Mouse (Mus musculus): Measurements from ENCODE around the gene Grxcr1. TPM values are rescaled to one million over a fixed set of nuclear protein-coding genes. Genes with fewer than 3 reads are reported as not detected.

Grxcr1 gene
- polyA plus RNA-seq, 1 experiment = not detected

DNA sequence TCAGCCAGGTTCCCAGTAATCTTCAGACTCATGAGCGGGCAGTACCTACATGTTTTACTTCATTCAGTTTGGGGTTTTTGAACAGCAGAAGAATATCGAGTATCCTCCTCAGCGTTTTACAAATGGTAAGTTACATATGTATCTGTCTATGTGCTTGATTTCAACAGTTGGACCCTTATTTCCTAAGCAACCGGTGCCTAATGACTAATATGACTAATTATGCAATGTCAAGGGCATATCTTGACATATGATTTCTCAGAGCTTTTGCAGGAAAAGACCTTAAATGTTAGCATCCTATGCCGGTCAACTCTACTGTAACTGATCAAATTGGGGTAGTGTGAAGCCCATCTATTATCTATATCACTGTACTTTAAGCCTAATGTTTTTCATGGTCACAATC is 11.7 kb downstream of the Grxcr1 start:
- H3K27ac ChIP-seq (ENCODE audit: insufficient read depth, low read length) = no peak overlapping the region
- no peaks in the 10 kb centered on the region for H3K27me3 ChIP-seq (ENCODE audit: control insufficient read depth, insufficient read depth, low read length)
- 90% methylated on average over 5 of the region's 5 CpGs for WGBS
- H3K4me3 ChIP-seq (ENCODE audit: extremely low read depth, insufficient read depth, insufficient read length) = no peak overlapping the region
- no peak for DNase-seq (ENCODE audit: low read depth in 1 of 2, low spot score in 2 of 2)
- TF ChIP-seq POLR2A (IDR thresholded peaks at IDR 0.05; ENCODE audit: low read depth, low read length) (no peak), CTCF (IDR thresholded peaks at IDR 0.05; ENCODE audit: extremely low read depth, insufficient read depth, insufficient read length, insufficient replicate concordance) (no peak)
- no peaks in the 10 kb centered on the region for H3K4me1 ChIP-seq (ENCODE audit: control insufficient read depth, insufficient read depth, insufficient read length)
- no peaks in the 10 kb centered on the region for H3K36me3 ChIP-seq (ENCODE audit: control insufficient read depth, insufficient read depth, low read length)

DNA sequence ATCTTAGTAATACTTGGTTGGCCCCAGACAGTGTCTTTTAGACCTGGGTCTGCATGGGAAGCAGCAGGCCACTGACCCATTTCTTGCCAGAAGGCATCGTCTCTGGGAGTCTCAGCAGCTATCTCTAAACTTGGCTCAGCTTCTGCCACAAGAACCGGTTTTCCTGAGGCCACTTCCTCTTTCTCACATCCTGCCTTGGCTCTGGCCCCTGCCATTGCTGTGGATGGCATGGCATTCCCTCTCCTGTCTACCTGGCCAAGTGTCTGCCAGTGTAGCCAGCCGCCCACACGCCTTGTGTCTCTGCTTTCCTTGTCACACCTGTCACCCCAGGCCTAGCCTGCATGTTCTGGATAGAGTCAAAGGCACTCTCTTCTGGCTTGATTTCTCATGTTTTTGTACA is 17.1 kb downstream of the Grxcr1 start:
- no peak for TF ChIP-seq POLR2A (IDR thresholded peaks at IDR 0.05; ENCODE audit: low read depth, low read length)
- no peak for TF ChIP-seq CTCF (IDR thresholded peaks at IDR 0.05; ENCODE audit: extremely low read depth, insufficient read depth, insufficient read length, insufficient replicate concordance)
- Histone ChIP-seq H3K4me3 (ENCODE audit: extremely low read depth, insufficient read depth, insufficient read length) (no peak overlapping the region), H3K27ac (ENCODE audit: insufficient read depth, low read length) (no peak overlapping the region), H3K4me1 (ENCODE audit: control insufficient read depth, insufficient read depth, insufficient read length) (peaks cover 4% of the 10 kb centered on the region; the same call in 1 of the 2 replicates), H3K27me3 (ENCODE audit: control insufficient read depth, insufficient read depth, low read length) (no peaks in the 10 kb centered on the region), H3K36me3 (ENCODE audit: control insufficient read depth, insufficient read depth, low read length) (no peaks in the 10 kb centered on the region)
- WGBS = 42% methylated on average over 4 of the region's 4 CpGs
- no peak for DNase-seq (ENCODE audit: low read depth in 1 of 2, low spot score in 2 of 2)

DNA sequence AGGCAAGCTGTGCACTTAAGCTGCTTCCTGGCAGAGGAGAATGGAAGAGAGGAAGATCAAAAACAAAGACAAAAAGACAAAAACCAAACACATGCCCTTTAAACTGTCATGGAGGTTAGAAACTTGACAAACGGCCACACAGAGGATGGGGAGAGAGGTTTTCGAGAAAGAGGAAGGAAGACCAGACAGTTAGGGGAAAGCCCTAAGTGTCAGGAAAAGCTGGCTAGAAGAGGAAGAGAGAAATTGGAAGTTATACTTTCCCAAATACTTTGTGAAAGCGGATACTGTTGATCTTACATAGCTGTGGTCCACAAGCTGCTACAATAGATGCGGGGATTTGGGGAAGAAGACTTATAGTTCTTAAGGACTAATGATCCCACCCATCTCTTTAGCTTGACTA is 17.9 kb downstream of the Grxcr1 start:
- no peak for TF ChIP-seq POLR2A (IDR thresholded peaks at IDR 0.05; ENCODE audit: low read depth, low read length)
- TF ChIP-seq CTCF (IDR thresholded peaks at IDR 0.05; ENCODE audit: extremely low read depth, insufficient read depth, insufficient read length, insufficient replicate concordance) = no peak
- Histone ChIP-seq H3K36me3 (ENCODE audit: control insufficient read depth, insufficient read depth, low read length) (no peaks in the 10 kb centered on the region), H3K27ac (ENCODE audit: insufficient read depth, low read length) (no peak overlapping the region), H3K4me3 (ENCODE audit: extremely low read depth, insufficient read depth, insufficient read length) (no peak overlapping the region), H3K27me3 (ENCODE audit: control insufficient read depth, insufficient read depth, low read length) (no peaks in the 10 kb centered on the region), H3K4me1 (ENCODE audit: control insufficient read depth, insufficient read depth, insufficient read length) (peaks cover 4% of the 10 kb centered on the region; the same call in 1 of the 2 replicates)
- WGBS = 11% methylated on average over 4 of the region's 4 CpGs
- DNase-seq (ENCODE audit: low read depth in 1 of 2, low spot score in 2 of 2) = no peak

DNA sequence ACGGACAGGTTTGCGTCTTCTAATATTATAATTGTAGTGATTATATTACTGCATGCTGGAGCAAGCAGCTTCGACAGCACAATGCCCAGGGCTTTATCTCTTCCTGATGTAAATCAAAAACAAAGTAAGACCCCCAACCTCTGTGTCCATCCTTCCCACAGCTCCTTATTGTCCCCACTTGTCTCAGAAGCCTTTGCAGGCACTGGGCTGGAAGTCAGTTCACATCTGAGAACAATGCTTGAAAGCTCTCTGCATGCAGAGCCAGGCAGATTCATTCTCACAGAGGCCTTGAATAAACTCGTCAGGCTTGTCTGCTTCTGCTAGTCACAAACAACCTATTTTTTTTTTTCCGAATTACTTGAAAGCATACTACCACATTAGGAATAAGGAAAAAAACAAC is 19.5 kb downstream of the Grxcr1 start:
- Histone ChIP-seq H3K36me3 (ENCODE audit: control insufficient read depth, insufficient read depth, low read length) (no peaks in the 10 kb centered on the region), H3K27me3 (ENCODE audit: control insufficient read depth, insufficient read depth, low read length) (no peaks in the 10 kb centered on the region), H3K4me1 (ENCODE audit: control insufficient read depth, insufficient read depth, insufficient read length) (peaks cover 4% of the 10 kb centered on the region; the same call in 1 of the 2 replicates), H3K4me3 (ENCODE audit: extremely low read depth, insufficient read depth, insufficient read length) (no peak overlapping the region), H3K27ac (ENCODE audit: insufficient read depth, low read length) (no peak overlapping the region)
- TF ChIP-seq CTCF (IDR thresholded peaks at IDR 0.05; ENCODE audit: extremely low read depth, insufficient read depth, insufficient read length, insufficient replicate concordance) (no peak), POLR2A (IDR thresholded peaks at IDR 0.05; ENCODE audit: low read depth, low read length) (no peak)
- WGBS = 89% methylated on average over 5 of the region's 5 CpGs
- no peak for DNase-seq (ENCODE audit: low read depth in 1 of 2, low spot score in 2 of 2)

DNA sequence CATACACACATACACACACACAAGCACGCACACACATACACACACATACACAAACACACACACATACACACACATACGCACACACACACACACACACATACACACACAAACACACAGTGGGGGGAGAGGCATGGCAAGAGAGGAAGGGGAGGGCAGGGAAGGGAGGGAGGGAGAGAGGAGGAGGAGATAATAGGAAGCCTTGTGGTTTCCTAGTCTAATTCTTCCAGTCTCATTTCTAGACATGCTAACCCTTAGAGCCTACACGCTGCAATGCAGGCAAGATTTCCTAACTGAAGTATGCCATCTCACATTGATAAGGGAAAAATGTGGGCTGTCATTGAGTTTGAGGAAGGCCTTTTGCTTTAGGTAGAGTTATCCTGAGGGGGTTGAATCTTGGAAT is 25.9 kb downstream of the Grxcr1 start:
- Histone ChIP-seq H3K4me1 (ENCODE audit: control insufficient read depth, insufficient read depth, insufficient read length) (no peaks in the 10 kb centered on the region), H3K4me3 (ENCODE audit: extremely low read depth, insufficient read depth, insufficient read length) (no peak overlapping the region), H3K27me3 (ENCODE audit: control insufficient read depth, insufficient read depth, low read length) (no peaks in the 10 kb centered on the region), H3K36me3 (ENCODE audit: control insufficient read depth, insufficient read depth, low read length) (no peaks in the 10 kb centered on the region), H3K27ac (ENCODE audit: insufficient read depth, low read length) (no peak overlapping the region)
- TF ChIP-seq CTCF (IDR thresholded peaks at IDR 0.05; ENCODE audit: extremely low read depth, insufficient read depth, insufficient read length, insufficient replicate concordance) (no peak), POLR2A (IDR thresholded peaks at IDR 0.05; ENCODE audit: low read depth, low read length) (no peak)
- no peak for DNase-seq (ENCODE audit: low read depth in 1 of 2, low spot score in 2 of 2)
- WGBS = 67% methylated on average over 3 of the region's 3 CpGs

DNA sequence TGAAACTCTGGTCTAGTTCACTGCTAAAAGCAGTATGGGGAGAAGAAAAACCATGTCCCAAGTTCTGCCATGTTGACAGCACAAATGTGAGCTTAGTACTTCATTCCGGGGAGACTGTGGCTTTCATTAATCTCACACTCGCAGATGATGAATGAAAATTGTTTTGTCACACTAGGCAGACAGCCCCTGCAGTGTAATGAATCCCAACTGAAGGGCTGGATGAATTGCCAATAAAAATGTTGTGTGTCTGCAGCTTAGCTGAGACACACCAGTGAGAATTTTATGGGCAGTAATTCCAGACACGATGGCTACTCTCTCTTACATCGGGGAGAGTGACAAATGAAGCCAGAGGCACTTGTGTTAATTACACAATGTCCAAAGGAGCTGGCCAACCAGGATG is 37.1 kb downstream of the Grxcr1 start:
- TF ChIP-seq POLR2A (IDR thresholded peaks at IDR 0.05; ENCODE audit: low read depth, low read length) (no peak), CTCF (IDR thresholded peaks at IDR 0.05; ENCODE audit: extremely low read depth, insufficient read depth, insufficient read length, insufficient replicate concordance) (no peak)
- H3K27ac ChIP-seq (ENCODE audit: insufficient read depth, low read length) = no peak overlapping the region
- no peaks in the 10 kb centered on the region for H3K4me1 ChIP-seq (ENCODE audit: control insufficient read depth, insufficient read depth, insufficient read length)
- WGBS = 77% methylated on average over 4 of the region's 4 CpGs
- H3K4me3 ChIP-seq (ENCODE audit: extremely low read depth, insufficient read depth, insufficient read length) = no peak overlapping the region
- DNase-seq (ENCODE audit: low read depth in 1 of 2, low spot score in 2 of 2) = no peak
- H3K36me3 ChIP-seq (ENCODE audit: control insufficient read depth, insufficient read depth, low read length) = no peaks in the 10 kb centered on the region
- H3K27me3 ChIP-seq (ENCODE audit: control insufficient read depth, insufficient read depth, low read length) = no peaks in the 10 kb centered on the region

DNA sequence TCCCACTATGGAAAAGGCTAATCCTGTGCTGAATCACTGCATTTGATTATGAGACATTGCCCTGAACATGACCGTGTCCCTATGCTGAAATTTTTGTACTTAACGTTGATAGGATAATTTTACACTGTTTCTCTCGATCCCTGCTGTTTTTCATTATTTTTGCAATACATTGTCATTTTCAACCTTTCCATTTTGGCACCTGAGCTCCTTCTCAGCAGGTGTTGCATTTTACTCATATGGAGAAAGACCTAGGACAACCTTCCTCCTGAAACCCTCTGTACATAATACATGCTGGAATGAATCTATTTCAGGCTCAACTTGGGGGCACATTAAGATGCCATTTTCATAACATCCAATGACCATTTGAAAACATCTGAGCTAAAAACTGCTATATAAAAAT is 38.7 kb downstream of the Grxcr1 start:
- DNase-seq (ENCODE audit: low read depth in 1 of 2, low spot score in 2 of 2) = no peak
- 82% methylated on average over 3 of the region's 3 CpGs for WGBS
- Histone ChIP-seq H3K27ac (ENCODE audit: insufficient read depth, low read length) (no peak overlapping the region), H3K27me3 (ENCODE audit: control insufficient read depth, insufficient read depth, low read length) (no peaks in the 10 kb centered on the region), H3K36me3 (ENCODE audit: control insufficient read depth, insufficient read depth, low read length) (no peaks in the 10 kb centered on the region), H3K4me3 (ENCODE audit: extremely low read depth, insufficient read depth, insufficient read length) (no peak overlapping the region), H3K4me1 (ENCODE audit: control insufficient read depth, insufficient read depth, insufficient read length) (no peaks in the 10 kb centered on the region)
- TF ChIP-seq CTCF (IDR thresholded peaks at IDR 0.05; ENCODE audit: extremely low read depth, insufficient read depth, insufficient read length, insufficient replicate concordance) (no peak), POLR2A (IDR thresholded peaks at IDR 0.05; ENCODE audit: low read depth, low read length) (no peak)
